Mouse (Mus musculus): ENCODE measurements around the gene AW549877. TPM values are rescaled to one million over a fixed set of nuclear protein-coding genes. Genes with fewer than 3 reads are reported as not detected.

The AW549877 gene
- total RNA-seq, 1 experiment from 2014 or later, result 28.0 TPM

Other genes starting within 250 kb of the AW549877 start
- 56.9 to 70.4 TPM (median 70.4 TPM) in 3 replicates for gene Fbxo4, start 16.2 kb downstream of the AW549877 start, total RNA-seq (2017)
- 56.3 to 89.6 TPM (median 68.8 TPM) in 3 replicates for gene Oxct1, start 30.6 kb upstream of the AW549877 start, total RNA-seq (2017)

Data from monocyte, adult 5-6 weeks (primary cell).